Mouse (Mus musculus) forebrain, embryonic 12.5 days (tissue): ENCODE measurements around the gene Abcc4. TPM values are rescaled to one million over a fixed set of nuclear protein-coding genes. Genes with fewer than 3 reads are reported as not detected.
"Not testable (repeated sequence)": the region's sequence is repeated elsewhere in the genome, so short reads cannot be mapped to it uniquely, and the experiment has no call there.

Source experiments
- ATAC-seq: fragments of 200-750 bp; cut with Nextera tagmentation; 2 replicates; pipeline ENCODE4 v1.8.0; 2017; ENCODE audit warnings: moderate TSS enrichment; ENCODE audit not compliant: low FRiP score
- H3K27ac ChIP-seq: fragments of 300-500 bp; sonication (generic); 2 replicates; pipeline ENCODE4 v1.5.1; 2016; ENCODE audit warnings: mild to moderate bottlenecking
- H3K27me3 ChIP-seq: fragments of 300-500 bp; sonication (generic); 2 replicates; pipeline ENCODE4 v1.6.1; 2016; ENCODE audit warnings: mild to moderate bottlenecking
- H3K36me3 ChIP-seq: fragments of 300-500 bp; sonication (generic); replicated peaks from 2 replicates; pipeline ENCODE4 v1.6.1; 2016; ENCODE audit warnings: mild to moderate bottlenecking
- H3K4me1 ChIP-seq: fragments of 300-500 bp; sonication (generic); 2 replicates; pipeline ENCODE4 v1.6.1; 2016
- H3K4me2 ChIP-seq: fragments of 300-500 bp; sonication (generic); 2 replicates; pipeline ENCODE4 v1.6.1; 2016; ENCODE audit warnings: mild to moderate bottlenecking, moderate library complexity
- H3K4me3 ChIP-seq: fragments of 300-500 bp; sonication (generic); replicated peaks from 2 replicates; pipeline ENCODE4 v1.5.1; 2016; ENCODE audit warnings: mild to moderate bottlenecking
- H3K9ac ChIP-seq: fragments of 300-500 bp; sonication (generic); 2 replicates; pipeline ENCODE4 v1.6.1; 2016; ENCODE audit warnings: mild to moderate bottlenecking
- H3K9me3 ChIP-seq: fragments of 300-500 bp; sonication (generic); 2 replicates; pipeline ENCODE4 v1.6.1; 2016
- WGBS: fragments of 180-500 bp; shearing (Covaris S2); methylation state at CpG from one replicate; pipeline ENCODE4 v1.1.7; 2016; 5-methylcytosine and 5-hydroxymethylcytosine counted together
- polyA plus RNA-seq: library from polyadenylated mRNA; unstranded; fragments of >200 nt; fragmentation: Nextera tagmentation; extraction: Ambion mirVana; gene quantifications from 2 replicates; pipeline ENCODE4 v1.2.1, GENCODE M21; 2016

The Abcc4 gene
- polyA plus RNA-seq, 1 experiment from 2014 or later: 2.1 TPM

- Histone ChIP-seq H3K4me2 (peak overlapping the region; percentile 51), H3K9ac (no peak overlapping the region), H3K27me3 (peaks cover 71% of the 10 kb centered on the region), H3K36me3 (no peaks in the 10 kb centered on the region), H3K27ac (no peak overlapping the region), H3K4me1 (peaks cover 34% of the 10 kb centered on the region), H3K9me3 (no peaks in the 10 kb centered on the region), H3K4me3 (peak overlapping the region; percentile 24)
- ATAC-seq: no peak
- 20% methylated on average over 18 of the region's 18 CpGs for WGBS
These were observed 154.8 kb downstream of the Abcc4 start for GRCm38 (mm10) chr14:118551061-118551724.

- H3K27me3 ChIP-seq: peaks cover 50% of the 10 kb centered on the region
- no peak for ATAC-seq
These were observed 161.5 kb downstream of the Abcc4 start for GRCm38 (mm10) chr14:118544493-118544892.

GRCm38 (mm10) chr14:118542947-118543346 is 163.1 kb downstream of the Abcc4 start:
- H3K27ac ChIP-seq: no peak overlapping the region
- no peak overlapping the region for H3K9ac ChIP-seq
- H3K9me3 ChIP-seq: no peaks in the 10 kb centered on the region
- ATAC-seq: no peak
- H3K4me3 ChIP-seq: no peak overlapping the region
- no peaks in the 10 kb centered on the region for H3K36me3 ChIP-seq
- 19% methylated on average over 9 of the region's 9 CpGs for WGBS
- peaks cover 6% of the 10 kb centered on the region; the same call in 1 of the 2 replicates for H3K4me1 ChIP-seq
- H3K4me2 ChIP-seq: no peak overlapping the region
- peaks cover 36% of the 10 kb centered on the region for H3K27me3 ChIP-seq

More at GRCm38 (mm10) chr14:118544493-118544892, 161.5 kb downstream of the Abcc4 start:
- H3K4me3 ChIP-seq: no peak overlapping the region
- H3K36me3 ChIP-seq: no peaks in the 10 kb centered on the region
- no peak overlapping the region for H3K27ac ChIP-seq
- 88% methylated on average over 6 of the region's 6 CpGs for WGBS
- H3K9ac ChIP-seq: no peak overlapping the region
- no peak overlapping the region for H3K4me2 ChIP-seq
- peaks cover 7% of the 10 kb centered on the region; the same call in 1 of the 2 replicates for H3K4me1 ChIP-seq
- H3K9me3 ChIP-seq: no peaks in the 10 kb centered on the region

- 88% methylated on average over 3 of the region's 3 CpGs for WGBS
- ATAC-seq: no peak
- Histone ChIP-seq H3K27me3 (peaks cover 8% of the 10 kb centered on the region; the same call in 1 of the 2 replicates), H3K4me1 (no peaks in the 10 kb centered on the region), H3K4me2 (no peak overlapping the region), H3K9me3 (no peaks in the 10 kb centered on the region), H3K4me3 (no peak overlapping the region), H3K9ac (no peak overlapping the region), H3K27ac (no peak overlapping the region), H3K36me3 (no peaks in the 10 kb centered on the region)
These were observed 174.5 kb downstream of the Abcc4 start for GRCm38 (mm10) chr14:118531539-118531938.

- Histone ChIP-seq H3K4me3 (no peak overlapping the region), H3K4me1 (no peaks in the 10 kb centered on the region; the same call in none of the 2 replicates), H3K4me2 (no peak overlapping the region), H3K27me3 (peaks cover 12% of the 10 kb centered on the region), H3K9me3 (no peaks in the 10 kb centered on the region), H3K27ac (no peak overlapping the region), H3K9ac (no peak overlapping the region), H3K36me3 (no peaks in the 10 kb centered on the region)
- ATAC-seq: no peak
- WGBS: 75% methylated on average over 9 of the region's 9 CpGs
These were observed 191.6 kb downstream of the Abcc4 start for GRCm38 (mm10) chr14:118514280-118515031.

- not testable (repeated sequence) for H3K27ac ChIP-seq, H3K9me3 ChIP-seq, H3K36me3 ChIP-seq, H3K9ac ChIP-seq, H3K4me1 ChIP-seq, H3K4me2 ChIP-seq, H3K4me3 ChIP-seq, ATAC-seq
- peaks cover 16% of the 10 kb centered on the region for H3K27me3 ChIP-seq
- 96% methylated on average over 6 of the region's 6 CpGs for WGBS
These were observed 194.3 kb downstream of the Abcc4 start for GRCm38 (mm10) chr14:118511715-118512114.

GRCm38 (mm10) chr14:118510793-118511192 is 195.2 kb downstream of the Abcc4 start:
- no peak overlapping the region for H3K9ac ChIP-seq
- WGBS: 32% methylated on average over 2 of the region's 2 CpGs
- ATAC-seq: no peak
- no peak overlapping the region; the same call in 1 of the 2 replicates for H3K27ac ChIP-seq
- no peak overlapping the region for H3K4me3 ChIP-seq
- H3K36me3 ChIP-seq: no peaks in the 10 kb centered on the region
- no peaks in the 10 kb centered on the region for H3K9me3 ChIP-seq
- peaks cover 16% of the 10 kb centered on the region for H3K27me3 ChIP-seq
- peaks cover 15% of the 10 kb centered on the region for H3K4me1 ChIP-seq
- H3K4me2 ChIP-seq: no peak overlapping the region

- peaks cover 16% of the 10 kb centered on the region for H3K27me3 ChIP-seq
- ATAC-seq: no peak
- H3K9me3 ChIP-seq: no peaks in the 10 kb centered on the region
- no peaks in the 10 kb centered on the region for H3K36me3 ChIP-seq
- H3K4me2 ChIP-seq: no peak overlapping the region
- no peak overlapping the region for H3K4me3 ChIP-seq
- WGBS: 67% methylated on average over 5 of the region's 5 CpGs
- peaks cover 16% of the 10 kb centered on the region for H3K4me1 ChIP-seq
- H3K27ac ChIP-seq: no peak overlapping the region
- H3K9ac ChIP-seq: no peak overlapping the region
These were observed 195.8 kb downstream of the Abcc4 start for GRCm38 (mm10) chr14:118510216-118510615.

GRCm38 (mm10) chr14:118507829-118508228 is 198.2 kb downstream of the Abcc4 start:
- Histone ChIP-seq H3K27me3 (peaks cover 14% of the 10 kb centered on the region), H3K9ac (no peak overlapping the region), H3K27ac (no peak overlapping the region), H3K4me3 (no peak overlapping the region), H3K9me3 (no peaks in the 10 kb centered on the region), H3K4me1 (peaks cover 16% of the 10 kb centered on the region), H3K4me2 (no peak overlapping the region), H3K36me3 (no peaks in the 10 kb centered on the region)
- 92% methylated on average over 14 of the region's 14 CpGs for WGBS
- no peak for ATAC-seq

- Histone ChIP-seq H3K4me2 (peak overlapping the region; percentile 20), H3K36me3 (no peaks in the 10 kb centered on the region), H3K9me3 (no peaks in the 10 kb centered on the region), H3K27ac (peak overlapping the region; percentile 47; the same call in 1 of the 2 replicates), H3K9ac (no peak overlapping the region), H3K4me3 (no peak overlapping the region), H3K27me3 (peaks cover 11% of the 10 kb centered on the region), H3K4me1 (peaks cover 16% of the 10 kb centered on the region)
- peak; percentile 78 for ATAC-seq
- 42% methylated on average over 14 of the region's 14 CpGs for WGBS
These were observed 199.3 kb downstream of the Abcc4 start for GRCm38 (mm10) chr14:118506591-118507146.

- Histone ChIP-seq H3K36me3 (no peaks in the 10 kb centered on the region), H3K4me2 (no peak overlapping the region), H3K4me3 (no peak overlapping the region), H3K27me3 (peaks cover 11% of the 10 kb centered on the region), H3K27ac (no peak overlapping the region), H3K4me1 (peaks cover 2% of the 10 kb centered on the region; the same call in 1 of the 2 replicates), H3K9me3 (peaks cover 8% of the 10 kb centered on the region; the same call in 1 of the 2 replicates), H3K9ac (no peak overlapping the region)
- no peak for ATAC-seq
- 64% methylated on average over 2 of the region's 2 CpGs for WGBS
These were observed 209.3 kb downstream of the Abcc4 start for GRCm38 (mm10) chr14:118496767-118497166.

- peaks cover 11% of the 10 kb centered on the region for H3K27me3 ChIP-seq
- no peak overlapping the region for H3K4me3 ChIP-seq
- H3K9me3 ChIP-seq: peaks cover 8% of the 10 kb centered on the region; the same call in 1 of the 2 replicates
- ATAC-seq: no peak
- H3K9ac ChIP-seq: no peak overlapping the region
- no peak overlapping the region for H3K4me2 ChIP-seq
- H3K4me1 ChIP-seq: peaks cover 15% of the 10 kb centered on the region
- no peaks in the 10 kb centered on the region for H3K36me3 ChIP-seq
- 81% methylated on average over 2 of the region's 2 CpGs for WGBS
- no peak overlapping the region for H3K27ac ChIP-seq
These were observed 210.6 kb downstream of the Abcc4 start for GRCm38 (mm10) chr14:118495458-118495857.
